Mouse (Mus musculus) left cerebral cortex, postnatal 4 days (tissue): Measurements from ENCODE around the gene Psmd4. TPM values are rescaled to one million over a fixed set of nuclear protein-coding genes. Genes with fewer than 3 reads are reported as not detected.

Source experiments
- microRNA-seq: library from miRNA; unstranded; fragments of <30 nt; microRNA quantifications from one replicate; pipeline ENCODE4 v1.2.0, GENCODE M21; 2022
- total RNA-seq, 2 experiments: library from RNA; stranded (reverse); gene quantifications; 2 replicates each; pipeline ENCODE4 v1.2.3; 2021

Gene Psmd4
- total RNA-seq, 2 experiments from 2014 or later: 144 to 158 TPM

Small RNAs within 50 kb of the gene (microRNA-seq; reads per million reads assigned to microRNA genes)
- gene Mir7013: 3.6 reads per million, percentile 6 among the genes with 10 or more reads in this experiment

Other genes with a start within 250 kb of the Psmd4 start
- gene Pogz, start 205.0 kb downstream of the Psmd4 start, total RNA-seq: 10 to 100 TPM; 97.9 to 99.7 TPM
- 100 to 1,000 TPM; 320 to 322 TPM for gene Psmb4, start 155.7 kb downstream of the Psmd4 start, total RNA-seq
- gene Selenbp1, start 109.6 kb downstream of the Psmd4 start, total RNA-seq: 1 to 10 TPM; 3.8 to 4.8 TPM
- 10 to 100 TPM; 19.6 to 27.6 TPM for gene Rfx5, start 88.5 kb downstream of the Psmd4 start, total RNA-seq
- 10 to 100 TPM; 50.0 to 56.4 TPM for gene Pi4kb, start 67.9 kb downstream of the Psmd4 start, total RNA-seq
- 10 to 100 TPM; 23.6 to 25.4 TPM for gene Zfp687, start 27.2 kb downstream of the Psmd4 start, total RNA-seq
- gene Pip5k1a, start 64.3 kb upstream of the Psmd4 start, total RNA-seq: 10 to 100 TPM; 20.1 to 25.3 TPM
- gene Vps72, start 68.4 kb upstream of the Psmd4 start, total RNA-seq: 10 to 100 TPM; 77.2 to 78.4 TPM
- 1 to 10 TPM in 1 of 2 experiments, under 1 TPM in 1; 0.87 to 1.0 TPM for gene Tmod4, start 81.9 kb upstream of the Psmd4 start, total RNA-seq
- 10 to 100 TPM; 39.9 to 43.2 TPM for gene Scnm1, start 91.4 kb upstream of the Psmd4 start, total RNA-seq
- 10 to 100 TPM; 19.8 to 23.0 TPM for gene Lysmd1, start 91.5 kb upstream of the Psmd4 start, total RNA-seq
- under 1 TPM; 0.74 to 0.92 TPM for gene Tnfaip8l2, start 99.7 kb upstream of the Psmd4 start, total RNA-seq
- 100 to 1,000 TPM; 141 to 155 TPM for gene Sema6c, start 117.8 kb upstream of the Psmd4 start, total RNA-seq
- gene Gabpb2, start 175.3 kb upstream of the Psmd4 start, total RNA-seq: 1 to 10 TPM; 9.0 TPM
- 10 to 100 TPM; 62.1 to 62.4 TPM for gene Cdc42se1, start 186.1 kb upstream of the Psmd4 start, total RNA-seq
- gene Mllt11, start 189.6 kb upstream of the Psmd4 start, total RNA-seq: 100 to 1,000 TPM; 668 to 674 TPM
- not detected for gene Gm128, start 199.0 kb upstream of the Psmd4 start, total RNA-seq
- under 1 TPM; 0.36 to 0.74 TPM for gene Bnipl, start 208.6 kb upstream of the Psmd4 start, total RNA-seq
- 10 to 100 TPM; 29.7 to 32.6 TPM for gene Mindy1, start 238.7 kb upstream of the Psmd4 start, total RNA-seq
- 10 to 100 TPM; 63.9 to 69.3 TPM for gene Prune1, start 239.5 kb upstream of the Psmd4 start, total RNA-seq